Mouse (Mus musculus) kidney, postnatal 25 days (tissue): Measurements from ENCODE around the gene Rasl11a.
"Not testable (repeated sequence)": the region's sequence is repeated elsewhere in the genome, so short reads cannot be mapped to it uniquely, and the experiment has no call there.

ENCODE experiments used
- DNase-seq, 2 experiments: peaks; one replicate each; pipeline ENCODE4 v3.0.0; 2021; ENCODE audit warnings: mixed read lengths in 2 of 2

Gene Rasl11a

DNA sequence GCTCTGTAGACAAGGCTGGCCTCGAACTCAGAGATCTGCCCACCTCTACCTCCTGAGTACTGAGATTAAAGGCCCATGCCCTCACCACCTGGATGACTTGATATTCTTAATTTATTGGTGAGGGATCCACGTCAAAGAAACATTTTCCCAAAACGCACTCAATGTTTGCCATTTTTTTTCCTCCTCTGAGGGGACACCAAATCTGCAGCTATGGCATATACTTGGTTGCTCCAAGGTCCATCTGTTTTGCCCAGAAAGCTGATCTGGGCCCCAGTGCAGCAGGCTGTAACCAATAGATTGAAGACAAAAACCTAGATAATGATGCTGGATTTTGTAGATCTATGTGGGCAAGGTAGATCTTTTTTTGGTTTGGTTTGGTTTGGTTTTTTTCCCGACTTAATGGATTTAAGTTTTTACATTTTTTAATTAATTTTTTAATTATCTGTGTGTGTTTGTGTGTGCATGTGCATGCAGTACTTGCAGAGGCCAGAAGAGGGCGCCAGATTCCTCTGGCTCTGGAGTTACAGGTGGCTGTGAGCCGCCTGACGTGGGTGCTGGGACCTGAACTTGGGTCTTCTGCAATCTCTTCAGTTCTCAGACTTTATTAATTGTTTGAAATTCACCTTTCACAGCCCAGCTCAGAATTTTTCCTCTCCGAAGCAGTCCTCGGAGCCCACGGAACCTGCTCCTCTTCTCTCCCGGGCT, 48.8 kb downstream of the Rasl11a start:
- no peak for DNase-seq

DNA sequence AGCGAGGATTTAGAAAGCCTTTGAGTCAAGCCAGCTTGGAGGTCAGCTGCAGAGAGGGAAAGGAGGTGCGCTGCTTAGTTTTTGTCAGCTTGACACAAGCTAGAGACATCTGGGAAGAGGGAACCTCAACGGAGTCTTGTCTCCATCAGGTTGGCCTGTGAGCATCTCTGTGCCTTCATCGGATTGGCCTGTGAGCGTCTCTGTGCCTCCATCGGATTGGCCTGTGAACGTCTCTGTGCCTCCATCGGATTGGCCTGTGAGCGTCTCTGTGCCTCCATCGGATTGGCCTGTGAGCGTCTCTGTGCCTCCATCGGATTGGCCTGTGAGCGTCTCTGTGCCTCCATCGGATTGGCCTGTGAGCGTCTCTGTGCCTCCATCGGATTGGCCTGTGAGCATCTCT, 50.8 kb downstream of the Rasl11a start:
- not testable (repeated sequence) for DNase-seq

DNA sequence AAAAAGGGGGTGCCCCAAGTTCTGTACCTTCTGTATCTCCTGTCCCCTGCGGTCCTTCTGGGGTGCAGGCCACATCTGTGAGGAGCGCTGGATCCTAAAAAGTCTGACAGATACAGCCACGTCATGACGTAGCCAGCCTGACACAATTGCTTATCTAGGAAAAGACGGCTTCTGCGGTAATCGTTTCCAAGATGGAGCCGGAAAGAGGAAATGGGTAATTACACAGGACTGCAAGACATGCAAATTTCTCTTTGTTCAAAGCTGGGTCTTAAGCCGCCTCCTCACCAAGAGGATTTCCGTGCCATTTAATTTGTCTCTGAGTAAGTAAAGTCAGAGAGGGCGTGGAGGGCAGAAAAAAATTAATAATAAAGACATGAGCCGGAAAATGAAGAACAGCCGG, 52.1 kb downstream of the Rasl11a start:
- no peak for DNase-seq
